Mouse (Mus musculus): Measurements from ENCODE around the gene Pimreg. TPM values are rescaled to one million over a fixed set of nuclear protein-coding genes. Genes with fewer than 3 reads are reported as not detected.

Pimreg gene
- polyA plus RNA-seq, 1 experiment, result 0.08 TPM

DNA sequence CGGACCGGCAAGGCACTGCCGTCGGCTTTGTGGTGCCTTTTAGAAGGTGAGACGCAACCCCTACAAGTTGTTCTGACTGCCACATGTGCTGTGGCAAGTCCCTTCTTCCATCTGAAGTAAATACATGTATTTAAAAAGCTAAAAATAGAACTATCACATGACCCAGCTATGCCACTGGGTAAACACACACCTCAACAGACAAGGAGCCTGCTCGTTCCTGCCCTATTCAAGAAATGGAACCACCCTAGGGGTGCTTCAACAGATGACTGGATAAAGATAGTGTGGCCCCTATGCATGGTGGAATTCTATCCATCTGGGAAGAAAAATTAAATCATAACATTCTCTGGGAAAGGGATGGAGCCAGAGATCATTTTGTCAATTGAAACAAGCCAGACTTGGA lies 19.0 kb upstream of the Pimreg start:
- Histone ChIP-seq H3K27me3 (ENCODE audit: control insufficient read depth, insufficient read depth, low read length) (no peaks in the 10 kb centered on the region), H3K4me3 (replicated peaks; ENCODE audit: insufficient read depth, low read depth, low read length) (no peak overlapping the region), H3K27ac (ENCODE audit: insufficient read depth, low read length) (no peak overlapping the region), H3K4me1 (ENCODE audit: control insufficient read depth, insufficient read depth, low read length) (no peaks in the 10 kb centered on the region)
- TF ChIP-seq CTCF (IDR thresholded peaks at IDR 0.05; ENCODE audit: borderline replicate concordance, insufficient read depth, low read depth, low read length) (no peak), POLR2A (IDR thresholded peaks at IDR 0.05; ENCODE audit: borderline replicate concordance, insufficient read depth, low read length) (no peak)
- no peak for DNase-seq
- WGBS, result 98% methylated on average over 6 of the region's 6 CpGs

DNA sequence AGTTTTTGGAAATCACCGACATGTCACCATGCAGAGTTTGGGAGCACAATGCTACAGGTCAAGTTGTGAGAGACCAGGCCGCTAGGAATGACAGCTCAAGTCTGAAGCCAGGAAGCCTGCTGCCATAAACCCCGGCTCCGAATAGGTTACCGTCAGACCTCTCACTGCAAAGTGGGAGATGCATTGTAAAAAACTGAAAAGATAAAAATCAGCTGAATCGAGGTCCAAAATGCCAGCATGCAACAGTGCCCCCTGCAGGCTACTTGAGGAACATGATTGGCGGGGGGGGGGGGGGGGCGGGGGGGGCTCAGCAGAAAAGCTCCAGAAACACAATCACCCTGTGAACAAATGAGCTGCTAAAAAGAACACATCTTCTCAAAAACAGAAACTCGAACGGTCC lies 18.3 kb upstream of the Pimreg start:
- H3K4me1 ChIP-seq (ENCODE audit: control insufficient read depth, insufficient read depth, low read length), result no peaks in the 10 kb centered on the region
- no peak overlapping the region for H3K27ac ChIP-seq (ENCODE audit: insufficient read depth, low read length)
- TF ChIP-seq CTCF (IDR thresholded peaks at IDR 0.05; ENCODE audit: borderline replicate concordance, insufficient read depth, low read depth, low read length) (peak; percentile 51; the same call in 1 of the 2 replicates), POLR2A (IDR thresholded peaks at IDR 0.05; ENCODE audit: borderline replicate concordance, insufficient read depth, low read length) (no peak)
- peak in 1 of 2 experiments; percentile 42 for DNase-seq
- H3K27me3 ChIP-seq (ENCODE audit: control insufficient read depth, insufficient read depth, low read length), result no peaks in the 10 kb centered on the region
- no peak overlapping the region for H3K4me3 ChIP-seq (replicated peaks; ENCODE audit: insufficient read depth, low read depth, low read length)
- WGBS, result 25% methylated on average over 10 of the region's 10 CpGs

DNA sequence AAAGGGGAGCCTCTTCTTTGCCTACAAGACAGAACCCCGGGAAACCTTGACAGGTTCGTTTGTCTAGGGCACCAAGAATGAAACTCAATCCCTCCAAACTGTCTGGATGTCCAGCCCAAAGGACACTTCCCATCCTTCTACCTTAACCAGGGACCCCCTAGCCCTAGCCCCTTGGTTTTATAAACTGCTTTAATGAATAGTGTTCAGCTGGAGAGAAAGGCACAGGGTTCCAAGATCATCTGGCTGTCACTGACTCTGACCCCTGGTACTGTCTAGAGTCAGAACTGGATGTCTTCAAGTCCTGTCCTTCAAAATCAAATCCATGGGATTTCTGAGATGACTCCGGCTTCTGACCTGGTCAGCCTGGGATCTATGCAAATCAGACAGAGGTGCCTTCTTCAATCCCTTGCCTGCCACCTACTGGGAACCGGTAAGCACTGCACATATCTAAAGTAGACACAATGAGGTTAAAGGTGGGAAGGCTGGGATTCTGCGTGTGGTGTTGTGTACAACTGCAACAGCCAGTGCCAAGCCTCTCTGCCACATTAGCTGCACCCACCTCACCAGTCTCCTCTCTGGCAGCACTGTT lies 17.5 kb upstream of the Pimreg start:
- WGBS, result 25% methylated on average over 5 of the region's 5 CpGs
- TF ChIP-seq POLR2A (IDR thresholded peaks at IDR 0.05; ENCODE audit: borderline replicate concordance, insufficient read depth, low read length), result no peak
- TF ChIP-seq CTCF (IDR thresholded peaks at IDR 0.05; ENCODE audit: borderline replicate concordance, insufficient read depth, low read depth, low read length), result peak; percentile 85
- no peak overlapping the region for H3K27ac ChIP-seq (ENCODE audit: insufficient read depth, low read length)

DNA sequence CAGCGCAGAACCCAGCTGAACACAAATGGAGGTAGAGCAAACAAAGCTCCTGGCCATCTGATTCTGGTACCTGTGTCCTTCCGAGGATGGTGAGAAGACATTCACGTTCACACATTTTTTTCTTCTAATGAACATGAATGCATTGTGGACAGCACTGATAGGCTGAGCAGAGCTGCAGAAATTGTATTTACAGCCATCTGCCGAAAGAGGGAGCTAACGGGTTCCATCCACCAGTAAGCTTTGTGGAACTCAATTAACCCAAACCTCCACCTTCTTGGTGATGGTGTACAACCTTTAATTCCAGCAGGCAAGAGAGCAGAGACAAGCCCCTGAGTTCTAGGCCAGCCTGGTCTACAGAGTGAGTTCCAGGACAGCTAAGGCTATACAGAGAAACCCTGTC lies 16.0 kb upstream of the Pimreg start:
- Histone ChIP-seq H3K4me1 (ENCODE audit: control insufficient read depth, insufficient read depth, low read length) (no peaks in the 10 kb centered on the region), H3K27ac (ENCODE audit: insufficient read depth, low read length) (no peak overlapping the region), H3K27me3 (ENCODE audit: control insufficient read depth, insufficient read depth, low read length) (no peaks in the 10 kb centered on the region), H3K4me3 (replicated peaks; ENCODE audit: insufficient read depth, low read depth, low read length) (no peak overlapping the region)
- WGBS, result 45% methylated on average over 5 of the region's 5 CpGs
- DNase-seq, result no peak
- TF ChIP-seq POLR2A (IDR thresholded peaks at IDR 0.05; ENCODE audit: borderline replicate concordance, insufficient read depth, low read length) (no peak), CTCF (IDR thresholded peaks at IDR 0.05; ENCODE audit: borderline replicate concordance, insufficient read depth, low read depth, low read length) (peak; percentile 44; the same call in 1 of the 2 replicates)

More for the DNA sequence above, 17.5 kb upstream of the Pimreg start:
- Histone ChIP-seq H3K4me1 (ENCODE audit: control insufficient read depth, insufficient read depth, low read length) (no peaks in the 10 kb centered on the region), H3K27me3 (ENCODE audit: control insufficient read depth, insufficient read depth, low read length) (no peaks in the 10 kb centered on the region), H3K4me3 (replicated peaks; ENCODE audit: insufficient read depth, low read depth, low read length) (no peak overlapping the region)
- peak; percentile 79 for DNase-seq

DNA sequence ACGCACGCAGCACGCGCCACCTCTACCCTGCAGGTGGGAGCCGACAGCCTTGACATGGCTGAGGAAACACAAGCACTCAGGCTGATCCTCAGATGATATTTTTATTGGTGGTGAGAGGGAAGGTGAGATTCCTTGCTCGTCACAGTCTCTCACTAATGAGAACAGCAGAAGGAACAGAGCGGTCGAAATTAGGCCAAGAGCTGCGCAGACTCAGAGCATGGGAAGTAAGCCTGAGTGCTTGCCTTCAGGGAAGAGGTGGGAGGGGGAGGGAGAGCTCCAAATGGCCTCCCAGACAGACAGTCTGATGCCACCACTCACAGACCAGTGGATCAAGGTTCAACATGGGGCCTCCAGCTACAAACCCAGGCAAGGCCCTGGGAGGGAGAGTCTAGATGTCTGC lies 15.3 kb upstream of the Pimreg start:
- H3K27me3 ChIP-seq (ENCODE audit: control insufficient read depth, insufficient read depth, low read length), result no peaks in the 10 kb centered on the region
- TF ChIP-seq CTCF (IDR thresholded peaks at IDR 0.05; ENCODE audit: borderline replicate concordance, insufficient read depth, low read depth, low read length) (no peak), POLR2A (IDR thresholded peaks at IDR 0.05; ENCODE audit: borderline replicate concordance, insufficient read depth, low read length) (no peak)
- H3K4me1 ChIP-seq (ENCODE audit: control insufficient read depth, insufficient read depth, low read length), result no peaks in the 10 kb centered on the region
- DNase-seq, result no peak
- 92% methylated on average over 9 of the region's 9 CpGs for WGBS
- H3K4me3 ChIP-seq (replicated peaks; ENCODE audit: insufficient read depth, low read depth, low read length), result no peak overlapping the region
- H3K27ac ChIP-seq (ENCODE audit: insufficient read depth, low read length), result no peak overlapping the region

DNA sequence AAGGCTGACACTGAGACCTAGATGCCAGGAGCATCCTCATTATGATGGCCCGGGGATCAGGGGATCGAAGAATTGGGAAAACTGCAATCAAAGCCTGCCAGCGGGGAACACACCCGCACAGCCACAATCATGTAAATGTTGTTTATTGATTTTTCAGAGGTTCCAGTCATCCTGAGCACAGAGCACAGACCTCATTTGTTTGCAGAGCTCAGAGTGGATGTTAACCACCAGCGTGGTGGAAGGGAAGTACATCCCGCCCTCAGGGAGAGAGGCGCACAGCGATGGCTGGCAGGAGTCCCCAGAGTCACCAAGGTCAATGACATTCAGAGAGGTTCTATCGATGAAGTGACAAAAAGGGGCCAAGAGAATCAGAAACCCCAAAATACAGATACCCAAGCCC lies 14.0 kb upstream of the Pimreg start:
- DNase-seq, result no peak
- Histone ChIP-seq H3K4me1 (ENCODE audit: control insufficient read depth, insufficient read depth, low read length) (no peaks in the 10 kb centered on the region), H3K4me3 (replicated peaks; ENCODE audit: insufficient read depth, low read depth, low read length) (no peak overlapping the region), H3K27ac (ENCODE audit: insufficient read depth, low read length) (no peak overlapping the region), H3K27me3 (ENCODE audit: control insufficient read depth, insufficient read depth, low read length) (no peaks in the 10 kb centered on the region)
- TF ChIP-seq POLR2A (IDR thresholded peaks at IDR 0.05; ENCODE audit: borderline replicate concordance, insufficient read depth, low read length) (no peak), CTCF (IDR thresholded peaks at IDR 0.05; ENCODE audit: borderline replicate concordance, insufficient read depth, low read depth, low read length) (no peak)
- WGBS, result 91% methylated on average over 9 of the region's 9 CpGs

DNA sequence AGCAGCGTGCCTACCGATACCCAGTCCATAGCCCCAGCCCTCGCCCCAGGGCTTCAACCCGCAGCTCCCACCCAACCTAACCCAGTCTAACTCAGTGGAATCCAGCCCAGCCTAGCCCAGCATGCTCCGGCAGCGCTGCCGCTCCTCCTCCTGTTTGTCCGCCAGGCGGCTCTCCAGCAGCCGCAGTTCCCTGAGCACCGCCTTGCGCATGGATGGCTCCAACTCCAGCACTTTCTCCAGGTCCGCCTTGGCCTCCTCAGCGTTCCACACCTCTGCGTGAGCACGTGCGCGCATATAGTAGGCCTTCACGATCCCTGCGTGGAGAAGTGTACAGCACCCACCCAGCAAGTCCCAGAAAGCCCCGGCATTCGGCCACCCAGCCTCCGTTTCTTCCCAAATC lies 12.7 kb upstream of the Pimreg start:
- no peaks in the 10 kb centered on the region for H3K27me3 ChIP-seq (ENCODE audit: control insufficient read depth, insufficient read depth, low read length)
- H3K4me1 ChIP-seq (ENCODE audit: control insufficient read depth, insufficient read depth, low read length), result no peaks in the 10 kb centered on the region
- H3K4me3 ChIP-seq (replicated peaks; ENCODE audit: insufficient read depth, low read depth, low read length), result no peak overlapping the region
- H3K27ac ChIP-seq (ENCODE audit: insufficient read depth, low read length), result no peak overlapping the region
- DNase-seq, result no peak
- TF ChIP-seq CTCF (IDR thresholded peaks at IDR 0.05; ENCODE audit: borderline replicate concordance, insufficient read depth, low read depth, low read length) (peak; percentile 47), POLR2A (IDR thresholded peaks at IDR 0.05; ENCODE audit: borderline replicate concordance, insufficient read depth, low read length) (no peak)
- 17% methylated on average over 23 of the region's 23 CpGs for WGBS

DNA sequence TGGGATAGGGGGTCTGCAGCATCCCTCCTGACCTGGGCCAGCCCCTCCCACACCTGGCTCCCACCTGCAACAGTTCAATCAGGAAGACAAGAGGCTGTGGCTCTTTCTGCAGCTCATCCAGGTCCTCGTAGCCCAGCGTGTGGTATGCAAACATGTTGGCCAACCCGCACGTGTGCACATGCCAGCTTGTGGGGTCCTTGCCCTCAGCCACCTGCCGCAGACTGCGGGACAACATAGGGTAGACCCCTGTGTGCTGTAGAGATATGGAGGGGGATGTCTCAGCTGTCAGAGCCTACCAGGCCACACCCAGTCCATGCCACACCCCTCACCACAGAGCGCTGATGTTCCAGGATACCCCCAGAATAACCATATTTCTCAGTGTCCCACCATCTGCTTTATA lies 10.5 kb upstream of the Pimreg start:
- no peaks in the 10 kb centered on the region for H3K4me1 ChIP-seq (ENCODE audit: control insufficient read depth, insufficient read depth, low read length)
- H3K27me3 ChIP-seq (ENCODE audit: control insufficient read depth, insufficient read depth, low read length), result no peaks in the 10 kb centered on the region
- TF ChIP-seq POLR2A (IDR thresholded peaks at IDR 0.05; ENCODE audit: borderline replicate concordance, insufficient read depth, low read length) (no peak), CTCF (IDR thresholded peaks at IDR 0.05; ENCODE audit: borderline replicate concordance, insufficient read depth, low read depth, low read length) (no peak)
- DNase-seq, result no peak
- no peak overlapping the region for H3K4me3 ChIP-seq (replicated peaks; ENCODE audit: insufficient read depth, low read depth, low read length)
- H3K27ac ChIP-seq (ENCODE audit: insufficient read depth, low read length), result no peak overlapping the region
- WGBS, result 68% methylated on average over 7 of the region's 7 CpGs
